Mouse (Mus musculus): ENCODE data around the gene Eif4g3. TPM values are rescaled to one million over a fixed set of nuclear protein-coding genes. Genes with fewer than 3 reads are reported as not detected.
A peak's percentile ranks its signal among the peaks of the same experiment; 100 is the strongest.

Gene Eif4g3
- total and polyA plus RNA-seq, 3 experiments: 22.8 to 63.7 TPM; not detected in 1

GRCm38 (mm10) chr4:138215671-138216199 is 222.9 kb downstream of the Eif4g3 start:
- Histone ChIP-seq H3K27ac (ENCODE audit: control insufficient read depth, low read depth, low read length) (peak overlapping the region; percentile 52), H3K4me1 (ENCODE audit: control insufficient read depth in 1 of 2, insufficient read depth in 2 of 2, low read length in 2 of 2) (peaks cover 7 to 14% of the 10 kb centered on the region in 2 experiments), H3K9me3 (replicated peaks; ENCODE audit: insufficient read depth, low read length) (no peaks in the 10 kb centered on the region), H3K9ac (ENCODE audit: control insufficient read depth, low read depth, low read length, poor library complexity, severe bottlenecking) (peak overlapping the region; percentile 97), H3K27me3 (ENCODE audit: control insufficient read depth in 1 of 2, insufficient read depth in 2 of 2, low read length in 2 of 2) (no peaks in the 10 kb centered on the region), H3K79me2 (ENCODE audit: control insufficient read depth, insufficient read depth, low read length, poor library complexity) (peaks cover 34% of the 10 kb centered on the region), H3K36me3 (ENCODE audit: control insufficient read depth in 1 of 2, insufficient read depth in 2 of 2, low read length in 2 of 2) (peaks cover 5 to 15% of the 10 kb centered on the region in 2 experiments), H3K4me3 (ENCODE audit: control insufficient read depth in 1 of 2, insufficient read depth in 1 of 2, low read depth in 2 of 2, low read length in 2 of 2) (peak overlapping the region; percentile 87 to 97)
- DNase-seq (ENCODE audit: low read depth, low spot score): no peak
- TF ChIP-seq POLR2AphosphoS5 (IDR thresholded peaks at IDR 0.05; ENCODE audit: borderline replicate concordance, low read depth, low read length) (no peak), TCF12 (IDR thresholded peaks at IDR 0.05; ENCODE audit: low read depth, low read length) (no peak), ZKSCAN1 (IDR thresholded peaks at IDR 0.05; ENCODE audit: low read depth, low read length) (no peak), RAD21 (IDR thresholded peaks at IDR 0.05; ENCODE audit: low read depth, low read length) (no peak), TAL1 (IDR thresholded peaks at IDR 0.05; ENCODE audit: low read length) (no peak), BHLHE40 (IDR thresholded peaks at IDR 0.05; ENCODE audit: borderline replicate concordance, low read depth, low read length) (no peak), MAFK (IDR thresholded peaks at IDR 0.05; ENCODE audit: borderline replicate concordance, low read depth, low read length) (no peak), NRF1 (IDR thresholded peaks at IDR 0.05; ENCODE audit: insufficient read depth, low read depth, low read length, poor library complexity, severe bottlenecking) (no peak), USF1 (IDR thresholded peaks at IDR 0.05; ENCODE audit: low read depth, low read length) (no peak), CHD2 (IDR thresholded peaks at IDR 0.05; ENCODE audit: low read length) (no peak), MAZ (IDR thresholded peaks at IDR 0.05; ENCODE audit: low read depth, low read length) (no peak), POLR2AphosphoS2 (IDR thresholded peaks at IDR 0.05; ENCODE audit: low read length) (no peak), KAT2A (conservative IDR thresholded peaks at IDR 0.05; ENCODE audit: low read depth, low read length) (no peak), SMC3 (IDR thresholded peaks at IDR 0.05; ENCODE audit: low read depth, low read length) (no peak), MEF2A (IDR thresholded peaks at IDR 0.05; ENCODE audit: extremely low read depth, insufficient replicate concordance, low read depth, low read length, poor library complexity, severe bottlenecking) (no peak), NELFE (IDR thresholded peaks at IDR 0.05; ENCODE audit: low read depth, low read length) (no peak), TBP (IDR thresholded peaks at IDR 0.05; ENCODE audit: low read depth, low read length) (no peak), ZNF384 (IDR thresholded peaks at IDR 0.05; ENCODE audit: low read depth, low read length) (no peak)

GRCm38 (mm10) chr4:138216200-138216890 is 223.5 kb downstream of the Eif4g3 start, which contains the start of gene Hp1bp3:
Gene Hp1bp3 (plus strand): TSS chr4:138216296.
- Histone ChIP-seq H3K27ac (ENCODE audit: control insufficient read depth, low read depth, low read length) (peak within 1 kb of the TSS; percentile 74), H3K36me3 (ENCODE audit: control insufficient read depth in 1 of 2, insufficient read depth in 2 of 2, low read length in 2 of 2) (peaks cover 10 to 17% of the 10 kb centered on the region in 2 experiments), H3K9me3 (replicated peaks; ENCODE audit: insufficient read depth, low read length) (no peaks in the 10 kb centered on the region), H3K4me1 (ENCODE audit: control insufficient read depth in 1 of 2, insufficient read depth in 2 of 2, low read length in 2 of 2) (peaks cover 7 to 14% of the 10 kb centered on the region in 2 experiments), H3K79me2 (ENCODE audit: control insufficient read depth, insufficient read depth, low read length, poor library complexity) (peaks cover 35% of the 10 kb centered on the region), H3K4me3 (ENCODE audit: control insufficient read depth in 1 of 2, insufficient read depth in 1 of 2, low read depth in 2 of 2, low read length in 2 of 2) (peak within 1 kb of the TSS; percentile 88 to 97), H3K9ac (ENCODE audit: control insufficient read depth, low read depth, low read length, poor library complexity, severe bottlenecking) (peak within 1 kb of the TSS; percentile 97), H3K27me3 (ENCODE audit: control insufficient read depth in 1 of 2, insufficient read depth in 2 of 2, low read length in 2 of 2) (no peaks in the 10 kb centered on the region)
- DNase-seq (ENCODE audit: low read depth, low spot score): peak; percentile 80
- no peak for TF ChIP-seq ZC3H11A (IDR thresholded peaks at IDR 0.05; ENCODE audit: low read depth, low read length)
- 0 out of 2 replicates have a peak, but pooled peaks have one; percentile 17 for TF ChIP-seq ELF1 (IDR thresholded peaks at IDR 0.05; ENCODE audit: low read depth, low read length)
- TF ChIP-seq MYC (IDR thresholded peaks at IDR 0.05; ENCODE audit: low read depth, low read length): no peak
- TF ChIP-seq POLR2A (IDR thresholded peaks at IDR 0.05; ENCODE audit: control insufficient read depth in 1 of 2, insufficient read depth in 1 of 2, low read depth in 1 of 2, low read length in 2 of 2, poor library complexity in 1 of 2): peak; percentile 63 to 69
- no peak for TF ChIP-seq BHLHE40 (IDR thresholded peaks at IDR 0.05; ENCODE audit: borderline replicate concordance, low read depth, low read length)
- no peak for TF ChIP-seq TBP (IDR thresholded peaks at IDR 0.05; ENCODE audit: low read depth, low read length)
- TF ChIP-seq POLR2AphosphoS5 (IDR thresholded peaks at IDR 0.05; ENCODE audit: borderline replicate concordance, low read depth, low read length): no peak
- TF ChIP-seq KAT2A (conservative IDR thresholded peaks at IDR 0.05; ENCODE audit: low read depth, low read length): no peak
- 0 out of 6 replicates have a peak, but pooled peaks of 1 of the 3 experiments have one; percentile 14 for TF ChIP-seq CTCF (IDR thresholded peaks at IDR 0.05 in 2 of 3, conservative IDR thresholded peaks at IDR 0.05 in 1 of 3; ENCODE audit: control insufficient read depth in 1 of 3, insufficient read depth in 1 of 3, low read depth in 2 of 3, low read length in 3 of 3, poor library complexity in 1 of 3, severe bottlenecking in 1 of 3)
- TF ChIP-seq CHD2 (IDR thresholded peaks at IDR 0.05; ENCODE audit: low read length): no peak
- TF ChIP-seq E2F4 (IDR thresholded peaks at IDR 0.05; ENCODE audit: borderline replicate concordance, low read depth, low read length): no peak
- TF ChIP-seq ZKSCAN1 (IDR thresholded peaks at IDR 0.05; ENCODE audit: low read depth, low read length): no peak
- TF ChIP-seq EP300 (IDR thresholded peaks at IDR 0.05; ENCODE audit: low read depth in 1 of 2, low read length in 2 of 2): no peak
- TF ChIP-seq NRF1 (IDR thresholded peaks at IDR 0.05; ENCODE audit: insufficient read depth, low read depth, low read length, poor library complexity, severe bottlenecking): 0 out of 2 replicates have a peak, but pooled peaks have one; percentile 27
- TF ChIP-seq RCOR1 (IDR thresholded peaks at IDR 0.05; ENCODE audit: low read depth, low read length): no peak
- TF ChIP-seq GABPA (IDR thresholded peaks at IDR 0.05; ENCODE audit: low read depth, low read length): no peak
- TF ChIP-seq NELFE (IDR thresholded peaks at IDR 0.05; ENCODE audit: low read depth, low read length): peak; percentile 68
- TF ChIP-seq ETS1 (IDR thresholded peaks at IDR 0.05; ENCODE audit: low read depth, low read length): no peak
- TF ChIP-seq SMC3 (IDR thresholded peaks at IDR 0.05; ENCODE audit: low read depth, low read length): no peak
